Mouse (Mus musculus): ENCODE results near the gene 1810010D01Rik.

Gene 1810010D01Rik

GRCm38 (mm10) chr7:145173563-145173962 is 34.4 kb downstream of the 1810010D01Rik start:
- DNase-seq (ENCODE audit: low spot score in 2 of 2) = no peak

- no peak for DNase-seq (ENCODE audit: low spot score in 2 of 2)
Measured at GRCm38 (mm10) chr7:145173116-145173515, 34.8 kb downstream of the 1810010D01Rik start.

- no peak for DNase-seq (ENCODE audit: low spot score in 2 of 2)
Measured at GRCm38 (mm10) chr7:145169703-145170102, 38.2 kb downstream of the 1810010D01Rik start.

- DNase-seq (ENCODE audit: low spot score in 2 of 2) = no peak
Measured at GRCm38 (mm10) chr7:145159283-145160240, 48.4 kb downstream of the 1810010D01Rik start.
